Mouse (Mus musculus) adrenal gland, postnatal 10 days (tissue): Measurements from ENCODE around the gene Kif13a. TPM values are rescaled to one million over a fixed set of nuclear protein-coding genes. Genes with fewer than 3 reads are reported as not detected.

Experiments used
- DNase-seq: peaks from one replicate; pipeline ENCODE4 v3.0.0; 2021; ENCODE audit warnings: mixed read lengths
- total RNA-seq, 2 experiments: library from RNA; stranded (reverse); gene quantifications; 2 replicates each; pipeline ENCODE4 v1.2.3; 2021

Kif13a gene
- total RNA-seq, 2 experiments from 2014 or later = 29.3 to 38.6 TPM

DNA sequence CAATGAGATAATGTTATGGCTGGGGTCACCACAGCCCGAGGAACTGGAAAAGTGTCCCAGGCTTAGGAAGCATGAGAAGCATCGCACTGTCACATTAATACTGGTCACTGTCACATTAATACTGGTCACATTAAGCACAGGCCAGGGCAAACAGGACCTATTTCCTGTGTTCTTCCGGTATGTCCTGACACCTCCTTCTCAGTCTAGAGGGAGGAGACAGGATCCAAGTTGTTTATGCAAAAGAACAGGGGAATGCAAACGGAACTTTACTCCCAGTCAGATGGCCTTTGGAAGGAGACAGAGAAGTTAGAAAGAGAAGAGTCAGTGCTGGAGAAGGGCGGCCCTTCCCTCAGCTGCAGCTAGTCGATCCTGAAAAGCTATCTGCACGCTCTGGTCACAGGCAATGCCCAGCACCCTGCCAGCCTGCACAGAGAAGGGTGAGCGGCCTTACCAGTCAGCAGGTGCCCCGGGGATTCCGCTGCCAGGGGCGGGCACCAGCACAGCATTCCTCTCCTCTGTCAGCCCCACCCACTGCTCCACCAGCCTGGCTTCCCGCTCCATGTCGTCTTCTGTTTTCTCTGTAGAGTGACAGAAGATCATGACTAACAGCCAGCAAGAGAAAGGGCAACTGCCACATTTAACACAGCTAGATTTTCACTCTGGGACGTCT, 152.9 kb downstream of the Kif13a start:
- DNase-seq = no peak

DNA sequence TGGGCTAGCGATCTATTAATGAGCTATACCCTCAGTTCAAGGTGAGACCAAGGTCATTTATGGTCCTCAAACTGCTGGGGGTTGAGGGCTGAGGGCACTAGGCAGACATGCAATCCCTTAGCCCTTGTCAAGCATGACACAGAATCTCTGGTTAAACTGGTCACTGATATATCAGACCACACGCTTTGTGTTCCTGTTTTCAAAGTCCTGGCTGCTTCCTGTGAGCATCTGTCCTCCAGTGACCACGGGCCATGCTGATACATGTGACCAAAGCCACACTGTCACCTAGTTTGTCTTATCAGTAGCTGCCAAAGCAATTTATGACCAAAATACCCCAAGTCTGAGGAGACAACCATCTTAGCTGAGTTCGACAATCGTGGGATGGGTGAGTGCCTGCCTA, 154.7 kb downstream of the Kif13a start:
- no peak for DNase-seq

DNA sequence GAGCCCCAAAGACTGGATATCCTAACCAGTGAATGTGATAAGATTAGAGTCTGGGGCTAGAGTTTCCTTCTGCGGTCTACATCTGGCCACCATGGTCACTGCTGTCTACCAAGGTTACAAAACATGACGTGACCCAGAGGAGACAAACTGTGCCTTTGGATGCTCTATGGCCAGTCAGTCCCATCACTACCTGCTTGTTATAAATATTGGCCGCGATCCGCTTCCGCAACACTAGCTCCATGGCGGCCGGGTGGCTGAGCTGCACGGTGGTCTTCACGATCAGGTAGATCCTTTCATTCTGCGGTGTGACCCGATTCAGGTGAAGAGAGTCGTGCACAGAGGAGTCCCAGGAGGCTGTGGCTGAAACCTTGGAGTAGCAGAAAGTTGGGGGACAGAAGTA, 157.1 kb downstream of the Kif13a start:
- DNase-seq = no peak

DNA sequence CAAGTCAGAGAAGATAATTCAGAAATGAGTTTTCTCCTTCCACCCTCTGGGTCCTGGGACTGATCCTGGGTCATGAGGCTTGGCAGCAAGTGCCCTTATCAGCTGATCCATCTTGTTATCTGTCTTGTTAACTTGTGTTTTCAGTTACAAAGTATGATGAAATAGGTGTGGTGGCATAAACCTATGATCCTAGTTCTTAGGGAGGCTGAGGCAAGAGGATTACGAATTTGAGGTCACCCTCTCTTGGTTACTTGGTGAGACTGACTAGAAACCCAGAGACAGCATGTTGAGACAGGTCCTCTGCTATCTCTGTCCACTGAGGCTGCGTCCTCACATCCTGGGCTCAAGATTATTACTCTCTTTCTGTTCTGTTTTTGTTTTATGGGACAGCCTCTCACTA, 164.3 kb downstream of the Kif13a start:
- no peak for DNase-seq

DNA sequence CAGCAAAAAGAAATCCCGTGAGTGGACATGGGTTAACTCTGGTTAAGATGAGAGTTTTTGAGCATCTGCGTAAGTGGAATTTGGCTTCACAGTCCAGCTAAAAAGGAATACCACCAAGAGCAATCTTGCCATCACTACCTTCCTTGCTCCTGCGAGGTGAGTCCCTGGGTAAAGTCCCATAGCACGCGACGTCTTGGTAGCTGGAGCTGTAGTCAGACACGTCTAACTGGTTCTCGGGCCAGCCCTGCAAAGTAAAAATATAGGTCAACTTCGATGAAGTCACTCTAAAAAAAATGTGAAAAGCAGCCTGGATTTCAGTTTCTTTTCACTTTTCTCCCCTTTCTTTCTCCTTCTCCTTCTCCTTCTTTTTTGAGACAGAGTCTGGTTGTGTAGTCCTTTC, 166.5 kb downstream of the Kif13a start:
- no peak for DNase-seq

DNA sequence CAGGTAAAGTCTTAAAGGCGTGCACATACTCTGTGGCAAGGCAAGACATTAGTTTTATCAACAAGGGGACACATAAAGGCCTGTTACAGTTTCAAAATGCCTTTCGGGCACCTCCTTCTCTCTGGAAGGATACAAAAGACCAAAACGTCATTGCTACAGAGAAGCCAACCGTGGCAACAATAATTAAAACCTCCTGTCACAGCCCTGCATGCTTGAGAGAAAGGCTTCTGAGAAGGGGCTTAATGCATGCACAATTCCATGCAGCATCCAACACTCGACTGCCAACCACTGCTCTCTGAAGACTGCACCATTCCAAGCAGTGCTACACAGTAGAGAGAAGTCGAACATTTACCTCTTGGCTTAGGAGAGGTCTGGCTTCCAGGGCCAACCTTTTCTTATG, 168.7 kb downstream of the Kif13a start:
- no peak for DNase-seq

DNA sequence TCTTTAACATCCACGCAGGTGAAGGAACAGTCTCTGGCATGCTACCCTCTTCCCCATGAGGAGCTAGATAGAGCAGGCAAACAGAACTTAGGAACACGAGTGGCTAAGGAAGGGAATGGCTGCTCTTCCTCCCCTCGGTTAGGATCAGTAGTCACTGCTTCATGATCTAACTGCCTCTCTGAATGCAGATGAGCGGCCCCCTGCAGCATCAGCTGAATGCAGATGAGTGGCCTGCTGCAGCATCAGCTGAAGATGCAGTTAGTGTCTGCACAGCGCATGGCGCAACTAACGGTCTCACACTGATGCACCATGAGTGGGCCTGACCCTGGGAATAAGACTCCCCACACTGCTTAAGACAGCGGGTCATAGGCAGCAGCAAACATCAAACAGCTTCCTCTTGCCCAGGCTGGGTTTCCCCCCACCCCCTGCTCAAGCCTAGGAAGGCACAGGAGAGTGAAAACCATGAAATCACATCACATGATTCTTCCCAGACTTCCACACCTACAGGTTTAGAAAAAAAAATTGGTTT, 170.3 kb downstream of the Kif13a start:
- DNase-seq = no peak

DNA sequence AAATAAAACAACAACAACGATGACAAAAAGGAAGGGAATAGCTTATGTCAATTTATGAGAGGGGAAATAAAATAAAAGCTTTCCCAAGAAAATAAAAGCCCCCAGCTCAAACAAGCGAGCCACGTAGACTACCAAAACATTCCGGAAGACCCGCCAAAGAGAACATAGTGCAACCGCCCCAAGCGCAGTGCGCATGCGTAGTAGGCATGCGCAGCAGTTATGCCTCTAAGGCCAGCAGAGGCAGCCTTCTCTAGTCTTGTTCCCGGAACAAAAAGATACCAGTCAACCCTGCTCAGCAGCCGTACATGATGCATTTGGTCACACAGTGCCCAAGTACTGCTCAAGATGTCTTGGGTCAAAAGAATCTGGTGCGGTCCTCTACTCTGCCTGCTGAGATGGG, 171.0 kb downstream of the Kif13a start:
- no peak for DNase-seq

DNA sequence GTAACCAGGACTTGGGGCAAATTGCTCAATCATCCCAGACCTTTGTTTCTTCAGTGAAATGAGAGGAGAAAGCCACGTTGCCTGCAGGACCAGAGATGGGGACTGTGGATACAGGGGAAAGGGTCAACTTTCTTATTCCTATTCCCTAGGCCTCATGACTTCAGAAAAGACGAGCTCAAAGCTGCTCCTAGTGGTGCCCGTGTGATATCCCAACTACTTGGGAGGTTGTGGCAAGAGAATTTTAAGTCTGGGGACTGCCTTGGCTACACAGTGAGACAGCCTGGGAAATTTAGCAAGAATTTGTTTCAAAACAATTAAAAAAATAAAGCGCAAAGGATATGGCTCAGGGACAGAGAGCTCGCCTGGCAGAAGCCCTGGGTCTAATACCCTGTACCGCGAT, 171.7 kb downstream of the Kif13a start:
- no peak for DNase-seq

DNA sequence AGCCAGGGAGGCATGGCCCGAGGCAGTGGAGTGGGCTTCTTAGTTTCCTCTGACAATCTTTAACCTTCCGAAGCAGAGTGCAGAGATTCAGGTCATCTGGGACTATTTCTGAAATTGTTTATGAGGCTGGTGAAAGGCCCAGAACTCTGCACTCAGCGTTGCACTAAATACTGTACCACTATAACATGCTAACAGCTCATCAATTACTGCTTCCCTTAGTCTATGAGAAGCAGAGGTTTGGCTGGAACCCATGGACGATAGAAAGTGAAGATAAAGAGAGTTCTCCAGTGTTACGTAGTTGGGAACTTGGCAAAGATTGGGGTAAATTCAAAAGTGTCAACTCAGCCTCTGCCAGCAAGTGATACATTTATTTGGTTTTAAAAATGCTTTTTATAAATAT, 176.4 kb downstream of the Kif13a start:
- no peak for DNase-seq

DNA sequence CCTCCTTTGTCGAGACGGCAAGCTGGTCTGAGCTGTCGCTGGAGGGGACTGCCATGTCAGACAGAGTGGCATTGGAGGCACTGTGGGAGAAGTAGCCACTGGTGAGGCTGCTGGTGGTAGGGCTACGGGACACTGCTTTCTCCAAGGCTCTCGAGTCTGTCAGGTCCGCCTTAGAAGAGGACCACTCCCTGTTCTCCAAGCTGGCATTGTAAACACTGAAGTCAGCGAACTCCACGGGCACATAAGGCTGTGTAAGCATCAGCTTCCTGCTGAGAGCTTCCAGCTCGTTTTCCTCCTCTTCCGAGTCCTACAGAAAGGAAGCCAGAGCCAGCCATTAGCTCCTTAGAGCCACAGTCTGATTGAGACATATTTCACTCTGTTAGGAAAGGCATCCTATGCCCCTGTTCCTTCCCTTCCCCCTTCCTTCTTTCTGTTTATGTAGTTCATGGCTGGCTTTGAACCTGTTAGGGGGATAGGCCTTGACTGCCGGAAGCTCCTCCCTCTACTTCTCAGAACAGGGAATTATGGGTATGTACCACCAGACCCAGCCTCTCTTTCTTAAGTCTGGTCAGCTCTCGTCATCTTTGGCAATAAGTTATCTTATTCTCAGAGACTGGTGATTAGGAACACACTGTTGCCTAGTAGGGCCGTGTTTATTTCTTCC, 177.0 kb downstream of the Kif13a start:
- no peak for DNase-seq

DNA sequence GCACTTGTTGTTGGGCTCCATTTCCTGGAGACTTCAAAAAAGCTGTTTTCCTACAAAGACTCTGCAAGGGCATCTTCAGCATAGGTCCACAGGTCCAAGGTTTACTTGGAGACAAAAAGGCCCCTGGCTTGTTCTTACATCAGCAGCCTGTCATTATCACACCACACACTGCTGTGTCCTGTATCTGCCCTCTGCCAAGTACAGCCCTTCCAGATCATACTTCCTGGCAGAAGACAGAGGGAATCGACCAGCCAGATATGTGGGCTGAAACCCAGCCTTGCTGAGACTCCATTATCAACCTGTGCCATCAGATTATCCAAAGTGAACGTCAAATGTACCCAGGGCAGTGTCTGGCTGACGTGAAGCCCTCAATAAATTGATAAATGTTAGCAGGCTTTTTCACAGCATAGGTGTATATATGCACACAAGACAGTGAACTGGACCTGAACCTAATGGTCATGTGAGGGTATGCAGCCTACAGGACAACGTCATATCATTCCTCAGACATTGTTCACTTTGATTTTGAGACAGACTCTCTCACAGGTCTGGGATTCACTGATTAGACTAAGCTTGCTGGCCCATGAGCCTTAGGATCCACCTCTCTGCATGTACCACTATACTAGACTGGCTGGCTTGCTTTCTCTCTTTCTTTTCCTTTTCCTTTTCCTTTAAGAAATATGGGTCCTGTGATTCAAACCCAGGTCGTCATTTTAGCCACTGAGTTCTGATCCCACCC, 181.4 kb downstream of the Kif13a start:
- DNase-seq = no peak

DNA sequence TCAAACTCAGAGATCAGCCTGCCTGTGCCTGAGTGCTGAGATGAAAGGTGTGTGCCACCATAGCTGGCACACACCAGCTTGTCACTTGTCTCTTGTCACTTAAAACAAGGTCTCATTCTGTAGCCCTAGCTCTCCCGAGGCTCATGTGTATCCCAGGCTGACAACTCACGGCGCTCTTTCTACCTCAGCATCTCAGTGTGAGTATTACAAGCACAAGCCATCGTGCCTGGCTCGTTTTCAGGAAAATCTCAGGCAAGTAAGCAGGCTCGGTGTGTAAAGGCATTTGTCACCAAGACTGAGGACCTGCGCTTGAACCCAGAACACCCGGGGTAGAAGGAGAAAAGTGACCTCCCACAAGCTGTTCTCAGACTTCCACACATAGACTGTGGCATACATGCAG, 185.8 kb downstream of the Kif13a start:
- DNase-seq = no peak

DNA sequence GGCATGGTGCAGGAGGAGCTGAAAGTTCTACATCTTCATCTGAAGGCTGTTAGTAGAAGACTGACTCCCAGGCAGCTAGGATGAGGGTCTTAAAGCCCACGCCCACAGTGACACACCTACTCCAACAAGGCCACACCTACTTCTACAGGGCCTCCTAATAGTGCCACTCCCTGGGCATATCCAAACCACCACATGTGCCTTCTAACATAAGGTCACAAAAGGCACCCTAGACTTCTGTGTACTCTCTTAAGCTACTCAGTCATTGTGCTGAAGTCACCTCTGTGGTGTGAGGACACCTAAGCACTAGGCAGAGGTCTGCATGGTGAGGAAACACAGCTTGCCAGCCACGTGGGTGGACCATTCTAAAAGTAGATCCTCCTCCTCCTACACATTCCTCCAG, 187.3 kb downstream of the Kif13a start:
- DNase-seq = no peak

DNA sequence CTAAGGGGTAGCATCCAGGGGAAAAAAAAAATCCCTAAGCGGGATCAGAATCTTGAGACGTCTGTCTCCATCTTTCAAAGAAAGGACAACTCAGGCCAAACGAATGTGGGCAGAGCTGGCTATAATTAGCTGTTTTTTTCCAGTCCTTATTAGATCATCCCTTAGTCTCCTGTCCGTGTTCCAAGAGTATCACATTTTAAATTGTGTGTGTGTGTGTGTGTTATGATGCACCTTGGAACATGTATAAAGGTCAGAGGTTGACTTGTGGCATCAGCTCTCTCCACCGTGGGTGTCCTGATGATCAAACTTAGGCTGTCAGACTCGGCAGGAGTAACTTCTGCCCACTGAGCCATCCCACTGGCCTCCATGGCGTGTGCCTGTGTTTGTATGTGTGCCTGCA, 190.2 kb downstream of the Kif13a start:
- no peak for DNase-seq

DNA sequence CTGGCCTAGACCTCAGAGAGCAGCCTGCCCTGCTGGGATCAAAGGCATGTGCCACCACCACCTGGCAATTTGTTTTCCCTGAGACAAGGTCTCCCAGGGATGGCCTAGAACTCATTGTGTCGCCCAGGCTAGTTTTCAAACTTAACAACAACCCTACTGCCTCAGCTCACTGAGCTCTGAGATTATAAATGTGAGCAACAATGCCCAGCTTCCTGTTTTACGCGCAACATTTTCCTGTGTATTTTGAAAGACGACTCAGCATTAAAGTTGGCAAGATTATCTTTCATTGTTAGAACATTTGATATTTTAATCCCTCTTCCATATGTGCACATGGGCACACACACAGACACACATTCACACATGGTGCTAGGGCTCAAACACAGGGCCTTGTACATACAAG, 192.2 kb downstream of the Kif13a start:
- no peak for DNase-seq

DNA sequence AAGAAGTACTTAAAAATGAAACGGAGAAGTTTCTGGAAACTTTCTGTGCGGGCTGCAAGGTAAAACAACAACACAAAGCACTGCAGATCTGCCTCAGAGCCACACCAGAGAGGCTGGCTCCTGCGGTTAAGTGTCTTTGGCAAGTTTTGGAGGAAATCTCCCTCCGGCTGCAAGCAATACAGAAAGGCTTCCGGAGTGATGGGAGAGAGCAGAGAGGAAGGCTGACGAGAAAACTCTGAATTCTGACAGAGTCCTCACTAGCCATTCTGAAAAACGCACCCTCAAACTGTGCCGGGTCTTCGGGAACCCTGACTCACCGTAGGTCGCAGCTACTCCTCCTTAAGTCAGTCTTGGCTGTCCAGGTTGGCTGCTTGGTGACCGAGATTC, 193.2 kb downstream of the Kif13a start:
- DNase-seq = peak; percentile 39

DNA sequence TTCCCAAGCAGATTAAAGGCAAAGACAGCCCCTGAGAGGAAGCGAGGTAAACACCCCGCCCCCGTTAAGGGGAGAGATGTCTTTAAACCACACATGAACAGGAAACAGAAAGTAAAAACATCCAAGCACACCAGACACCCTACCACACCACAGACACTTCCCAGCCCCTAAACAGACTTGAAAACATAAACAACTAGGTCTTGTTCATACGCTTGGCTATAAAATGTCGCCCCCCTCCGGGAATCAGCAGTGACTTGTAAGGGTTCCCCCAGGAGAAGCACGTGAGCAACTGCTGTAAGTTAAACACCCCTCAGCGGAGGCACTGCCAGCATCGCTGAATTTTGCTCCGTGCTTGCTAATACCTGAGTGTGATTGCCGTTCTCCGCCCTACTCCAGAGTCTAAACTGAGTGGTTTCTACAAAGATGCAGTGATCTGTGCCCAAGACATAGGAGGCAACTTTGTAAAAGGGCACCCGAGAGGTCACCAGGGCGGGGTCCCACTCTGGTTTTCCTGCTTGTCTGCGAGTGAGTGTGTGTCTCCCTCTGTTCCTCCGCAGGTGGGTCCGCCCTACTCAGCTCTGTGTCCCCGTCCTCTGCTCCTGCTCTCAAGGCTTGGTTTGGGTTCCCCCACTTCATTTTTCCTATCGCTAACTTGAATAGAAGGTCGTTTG, 193.7 kb downstream of the Kif13a start:
- DNase-seq = peak; percentile 63

DNA sequence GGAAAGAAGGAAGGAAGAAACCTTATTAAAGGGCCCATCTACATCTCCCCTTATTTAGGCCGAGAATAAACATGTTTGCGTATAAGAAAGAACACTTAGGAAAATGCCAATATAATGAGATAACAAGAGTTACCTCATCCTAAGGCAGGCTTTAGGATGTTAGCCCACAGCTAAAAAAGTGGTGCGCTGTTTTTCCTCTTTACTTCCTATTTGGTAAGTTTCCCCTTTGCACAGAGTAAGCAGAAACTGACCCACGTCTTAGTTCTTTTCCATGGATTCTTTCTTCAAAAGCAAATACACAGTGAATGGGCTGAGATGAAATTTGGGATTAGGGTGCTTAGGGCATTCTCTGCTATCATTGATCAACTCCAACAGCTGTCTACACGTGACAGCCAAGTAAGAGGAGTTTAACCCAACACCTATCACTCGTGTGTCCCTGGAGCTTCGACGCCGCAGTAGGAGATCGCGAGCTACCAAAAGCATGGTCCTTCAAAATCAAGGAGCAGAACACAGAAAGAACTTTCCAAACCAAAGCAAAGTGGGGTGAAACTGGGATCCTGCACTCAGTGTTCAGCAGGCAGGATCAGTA, 194.4 kb downstream of the Kif13a start:
- DNase-seq = no peak

DNA sequence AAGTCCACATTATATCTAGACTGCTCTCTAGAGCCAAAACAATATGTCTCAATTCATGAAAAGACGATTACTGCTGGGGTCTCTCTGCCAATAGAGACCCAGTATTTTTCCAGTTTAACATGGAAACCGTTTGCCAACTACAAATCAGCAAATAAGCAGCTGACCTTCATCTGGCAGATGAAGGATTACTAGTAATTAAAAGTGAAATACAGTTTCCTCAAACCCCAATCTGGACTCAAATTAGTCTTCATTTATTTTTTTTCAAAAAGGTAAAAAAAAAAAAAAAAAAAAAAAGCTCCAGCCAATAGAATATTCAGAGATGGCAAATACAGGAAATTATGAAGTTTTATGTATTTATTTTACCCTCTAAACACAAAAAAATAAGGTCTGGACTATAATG, 199.7 kb downstream of the Kif13a start:
- no peak for DNase-seq

DNA sequence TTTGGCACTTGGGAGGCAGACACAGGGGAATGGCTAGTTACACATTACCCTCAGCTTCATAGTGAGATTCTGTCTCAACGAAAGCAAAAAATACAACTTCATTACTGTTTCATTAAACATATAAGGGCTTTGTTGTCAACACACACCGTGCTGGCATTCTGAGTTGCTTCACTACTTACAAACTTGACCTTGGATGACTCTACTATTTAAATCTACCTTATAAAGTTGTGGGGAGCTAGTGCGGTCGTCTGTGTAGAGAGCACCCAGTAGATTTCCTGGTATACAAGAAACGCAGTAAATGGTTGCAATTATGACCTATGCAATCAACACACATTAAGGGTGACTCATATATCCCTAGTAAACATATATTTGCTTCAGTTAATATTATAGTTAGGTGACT, 201.3 kb downstream of the Kif13a start:
- DNase-seq = no peak

DNA sequence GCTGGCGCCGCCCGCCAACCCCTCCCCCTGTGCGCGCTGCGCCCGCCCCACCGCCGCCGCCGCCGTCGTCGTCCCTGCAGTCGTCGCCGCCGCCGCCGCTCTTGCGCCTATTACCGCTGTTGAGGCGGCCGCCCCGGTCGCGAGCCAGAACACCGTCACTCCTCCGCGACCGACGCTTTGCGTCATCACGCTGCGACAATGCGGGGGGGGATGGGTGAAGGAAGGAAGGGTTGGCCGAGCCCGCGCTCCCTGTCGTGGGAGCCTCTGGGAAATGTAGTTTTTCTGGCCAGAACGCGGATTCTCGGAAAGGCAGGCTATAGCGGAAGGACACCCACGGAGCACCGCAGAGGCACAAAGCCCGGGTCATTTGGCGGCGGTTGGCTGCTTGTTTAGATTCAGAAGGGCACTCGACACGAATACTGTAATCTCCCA, 201.8 kb downstream of the Kif13a start, which contains the start of gene Nup153:
TSS of gene Nup153 (minus strand) at position 104 of the 432 bp plus-strand sequence.
- DNase-seq = peak; percentile 100
